Mouse (Mus musculus) c-Kit-positive CD71-negative TER-119-negative erythroid progenitor cells, embryonic 14.5 days (primary cell): ENCODE measurements around the gene Nomo1.

Experiments used
- DNase-seq: peaks from one replicate; pipeline ENCODE4 v3.0.0-alpha.2; 2013; ENCODE audit warnings: low read depth

Nomo1 gene

DNA sequence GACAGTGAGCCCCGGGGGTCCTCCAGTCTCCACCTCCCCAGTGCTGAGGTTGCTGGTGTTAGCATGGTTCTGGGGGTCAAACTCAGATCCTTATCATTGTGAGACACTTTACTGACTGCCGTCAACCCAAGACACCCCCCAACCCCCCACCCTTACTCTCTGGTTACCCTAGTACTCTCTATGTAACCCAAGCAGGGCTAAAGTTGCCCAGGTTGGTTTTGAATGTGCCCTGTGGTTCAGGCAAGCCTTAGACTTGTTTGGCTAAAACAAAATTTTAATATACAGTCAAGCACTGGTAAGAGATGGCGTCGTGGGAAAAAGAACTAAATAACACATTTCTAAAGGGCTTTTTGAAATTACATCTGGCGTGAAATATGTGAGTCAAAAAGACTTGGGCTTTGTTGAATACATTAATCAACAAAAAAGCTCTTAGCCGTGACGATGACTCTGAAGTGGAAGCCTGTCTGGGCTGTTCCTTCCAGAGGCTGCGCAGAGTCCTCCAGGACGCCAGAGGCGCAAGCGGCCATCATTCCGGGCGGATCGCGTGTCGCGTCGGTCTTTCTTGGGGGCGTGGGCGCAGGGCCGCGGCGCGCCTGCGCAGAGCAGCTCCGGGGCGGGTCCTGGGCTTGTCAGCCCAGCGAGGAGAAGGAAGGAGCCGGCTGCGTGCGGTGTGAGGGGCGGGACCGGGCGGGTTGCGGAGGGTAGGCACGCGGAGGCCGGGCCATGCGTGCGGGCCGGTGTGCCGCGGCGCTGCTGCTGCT is at the start of gene Nomo1:
TSS of gene Nomo1 (plus strand) at position 590 of the 761 bp plus-strand sequence.
- DNase-seq, result peak; percentile 95

DNA sequence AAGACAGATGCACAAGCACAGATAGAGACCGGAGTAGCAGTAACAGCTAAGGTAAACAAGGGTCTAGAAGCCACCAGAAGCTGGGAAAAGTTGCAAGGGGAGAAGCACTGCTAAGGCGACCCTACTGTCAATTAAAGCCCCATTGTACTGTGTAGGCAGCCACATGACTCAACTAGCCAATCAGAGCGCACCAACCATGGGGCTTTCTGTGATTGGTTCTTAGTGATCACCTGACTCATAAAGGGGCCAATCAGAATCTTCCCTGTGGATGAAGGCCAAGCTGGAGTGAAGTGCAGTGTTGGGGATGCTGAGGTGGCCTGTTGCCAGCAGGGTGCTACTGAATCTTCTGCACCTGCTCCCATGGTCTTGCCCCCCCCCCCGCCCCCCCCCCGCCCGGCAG is 46.6 kb upstream of the Nomo1 start:
- no peak for DNase-seq

DNA sequence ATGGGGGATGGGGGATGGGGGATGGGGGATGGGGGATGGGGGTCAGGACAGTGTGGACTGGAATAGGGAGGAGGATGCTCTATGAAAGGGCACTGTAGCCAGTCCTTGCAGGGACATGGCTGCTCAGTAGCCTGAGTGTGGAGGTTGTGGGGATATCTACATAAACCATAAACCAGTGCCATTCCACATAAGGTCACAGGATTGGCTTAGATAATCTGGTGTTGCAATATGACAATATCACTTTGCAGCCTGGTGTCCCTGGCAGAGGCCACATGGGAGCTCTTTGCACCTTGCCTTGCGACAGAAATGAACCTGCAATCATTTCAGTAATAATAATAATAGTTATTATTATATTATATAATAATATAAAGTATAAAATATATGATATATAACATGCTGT is 45.2 kb upstream of the Nomo1 start:
- DNase-seq, result no peak

DNA sequence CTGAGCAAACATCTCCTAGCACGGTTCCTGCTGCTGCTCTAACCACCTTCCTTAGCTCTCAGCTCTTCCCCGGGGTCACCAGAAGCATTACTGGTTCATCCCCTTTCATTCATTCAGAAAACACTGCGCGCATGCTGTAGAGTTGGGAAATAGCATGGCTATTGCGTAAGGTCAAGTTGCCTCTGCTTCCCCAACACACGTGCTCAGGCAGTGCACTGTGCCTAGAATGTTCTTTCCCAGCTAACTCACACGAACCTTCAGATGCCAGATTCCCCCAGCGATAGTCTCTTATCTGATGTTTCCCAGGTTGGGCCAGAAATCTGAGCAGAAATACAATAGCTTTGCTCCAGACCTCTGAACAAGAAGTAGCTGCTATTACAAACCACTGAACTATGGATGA is 41.0 kb upstream of the Nomo1 start:
- DNase-seq, result peak; percentile 9

DNA sequence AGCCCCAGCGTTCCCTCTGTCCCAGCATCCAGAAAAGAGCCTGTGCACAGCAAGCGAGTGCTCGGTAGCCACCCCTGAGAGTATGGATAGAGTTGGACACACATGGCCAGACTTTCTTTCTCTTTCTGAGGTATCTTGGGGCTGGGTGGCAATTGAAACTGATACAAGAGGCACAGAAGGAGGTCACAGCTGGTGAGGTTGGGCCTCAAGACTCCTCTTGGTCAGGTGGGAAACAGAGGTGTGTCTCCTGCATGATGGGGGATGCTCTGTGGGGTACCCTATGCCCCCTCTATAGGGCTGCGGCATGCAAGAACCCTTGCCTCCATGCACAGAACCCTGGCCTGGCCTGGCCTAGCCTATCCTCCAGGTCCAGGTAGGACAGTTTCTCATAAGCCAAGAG is 32.9 kb upstream of the Nomo1 start:
- DNase-seq, result no peak

DNA sequence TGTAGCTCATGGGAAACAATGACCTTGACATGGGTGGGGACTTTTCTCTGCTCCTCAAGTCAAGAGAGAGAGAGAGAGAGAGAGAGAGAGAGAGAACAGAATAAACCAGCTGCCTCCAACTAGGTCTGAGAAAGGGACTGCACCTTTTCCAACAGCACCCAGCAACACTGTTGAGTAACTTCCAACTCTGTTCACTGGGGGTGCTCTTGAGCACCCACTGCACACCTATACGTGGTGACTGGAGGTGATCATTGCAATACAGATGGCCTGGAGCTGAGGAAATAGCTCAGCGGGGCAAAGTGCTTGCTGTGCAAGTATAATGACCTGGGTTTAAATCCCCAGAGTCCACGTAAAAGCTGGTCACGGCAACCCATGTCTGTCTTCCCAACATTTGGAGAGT is 30.8 kb upstream of the Nomo1 start:
- no peak for DNase-seq

DNA sequence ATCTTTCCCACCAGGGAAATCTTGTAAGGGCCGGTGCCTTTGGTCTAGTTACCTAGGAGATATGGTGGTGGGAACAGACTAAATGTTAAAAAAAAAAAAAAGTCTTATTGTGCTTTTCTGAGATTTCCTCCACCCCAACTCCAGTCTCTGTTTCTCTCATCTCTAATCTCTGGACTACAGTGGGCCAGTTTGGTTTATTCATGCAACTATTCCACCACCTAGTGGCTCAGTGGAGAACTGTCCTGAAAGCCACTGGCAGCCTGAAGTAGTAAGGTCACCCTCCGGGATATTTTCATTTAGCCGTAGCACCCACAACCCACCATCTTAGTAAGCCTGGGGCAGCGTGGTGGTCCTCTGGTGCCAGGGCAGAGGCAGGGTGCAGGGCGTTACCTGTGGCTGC is 23.9 kb upstream of the Nomo1 start:
- DNase-seq, result peak; percentile 51

DNA sequence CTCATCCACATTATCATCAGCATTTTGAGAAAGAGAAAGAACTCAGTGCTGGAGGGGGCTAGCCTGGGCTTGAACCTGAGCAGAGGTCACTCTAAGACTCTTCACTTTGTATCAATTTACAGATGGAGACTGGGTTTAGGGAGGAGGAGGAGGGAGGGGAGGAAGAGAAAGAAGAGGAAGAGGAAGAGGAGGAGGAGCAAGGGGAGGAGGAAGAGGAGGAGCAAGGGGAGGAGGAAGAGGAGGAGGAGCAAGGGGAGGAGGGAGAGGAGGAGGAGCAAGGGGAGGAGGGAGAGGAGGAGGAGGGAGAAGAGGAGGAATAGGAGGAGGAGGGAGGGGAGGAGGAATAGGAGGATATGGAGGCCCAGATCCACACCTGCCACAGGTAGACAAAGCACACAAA is 21.4 kb upstream of the Nomo1 start:
- no peak for DNase-seq

DNA sequence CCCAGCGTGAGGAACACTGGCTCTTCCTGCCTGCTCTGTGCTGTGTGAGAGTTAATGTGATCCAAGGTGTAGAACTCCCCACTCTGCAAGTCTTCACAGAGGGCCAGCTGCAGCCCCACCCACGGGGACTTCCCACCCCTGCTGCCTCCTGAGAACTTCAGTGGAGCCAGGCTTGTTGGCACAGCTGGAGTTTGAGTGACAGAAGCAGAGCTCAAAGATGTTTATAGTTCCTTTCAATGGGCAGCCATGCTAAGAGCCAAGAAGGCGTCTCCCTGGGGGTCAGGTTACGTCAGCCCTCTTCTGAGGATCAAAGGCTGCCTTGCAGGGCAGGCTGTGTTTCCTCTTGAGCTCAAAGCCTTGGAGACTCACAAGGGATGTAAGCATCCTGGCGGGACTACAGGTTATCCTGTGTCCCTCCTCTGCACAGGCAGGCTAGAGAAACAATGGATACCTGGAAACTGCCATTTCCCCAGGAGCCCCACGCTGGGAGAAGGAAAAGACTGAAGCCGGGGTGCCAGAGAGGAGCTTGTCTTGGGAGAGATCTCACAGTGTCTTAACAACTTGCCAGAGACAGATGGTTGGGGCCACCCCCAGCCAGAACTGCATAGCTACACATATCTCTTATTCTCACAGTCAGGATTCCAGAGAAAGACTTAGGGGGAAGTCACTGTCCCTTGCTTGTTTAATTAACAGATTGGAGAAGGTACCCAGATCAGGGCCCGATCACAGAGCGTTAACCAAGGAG is 20.1 kb upstream of the Nomo1 start:
- no peak for DNase-seq

DNA sequence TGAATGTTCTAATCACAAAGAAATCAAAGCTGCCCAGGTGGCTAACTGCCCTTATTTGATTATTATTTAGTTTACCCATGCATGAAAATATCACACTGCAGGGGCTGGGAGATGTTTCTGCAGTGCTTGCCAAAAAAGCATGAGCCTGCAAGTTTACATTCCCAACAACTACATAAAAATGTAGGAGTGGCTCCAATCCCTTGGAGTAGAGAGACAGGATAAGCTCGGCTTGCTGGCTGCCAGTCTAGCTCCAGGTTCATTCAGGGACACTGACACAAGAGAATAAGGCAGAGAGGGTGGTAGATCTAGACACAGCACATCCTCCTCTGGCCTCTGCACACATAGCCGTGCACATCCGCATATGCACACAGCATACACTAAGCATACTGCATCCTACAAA is 13.9 kb upstream of the Nomo1 start:
- no peak for DNase-seq

DNA sequence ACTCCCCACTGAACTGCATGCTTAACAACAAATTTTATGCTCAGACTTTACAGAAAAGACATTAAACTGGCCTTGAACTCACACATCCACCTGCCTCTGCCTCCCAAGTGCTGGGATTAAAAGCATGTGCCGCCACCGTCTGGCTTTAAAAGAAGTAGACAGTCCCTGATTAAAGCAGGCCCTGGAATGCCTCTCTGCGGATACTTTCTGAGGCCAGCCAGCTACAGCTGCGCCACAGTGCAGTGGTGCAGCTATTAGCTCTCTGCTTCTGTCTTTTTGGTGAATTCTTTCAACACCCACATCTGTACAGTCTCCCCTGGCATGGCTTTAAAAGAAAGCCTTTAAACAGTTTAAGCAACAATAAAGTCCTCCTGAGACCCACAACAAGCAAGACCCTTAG is 11.5 kb upstream of the Nomo1 start:
- DNase-seq, result no peak

DNA sequence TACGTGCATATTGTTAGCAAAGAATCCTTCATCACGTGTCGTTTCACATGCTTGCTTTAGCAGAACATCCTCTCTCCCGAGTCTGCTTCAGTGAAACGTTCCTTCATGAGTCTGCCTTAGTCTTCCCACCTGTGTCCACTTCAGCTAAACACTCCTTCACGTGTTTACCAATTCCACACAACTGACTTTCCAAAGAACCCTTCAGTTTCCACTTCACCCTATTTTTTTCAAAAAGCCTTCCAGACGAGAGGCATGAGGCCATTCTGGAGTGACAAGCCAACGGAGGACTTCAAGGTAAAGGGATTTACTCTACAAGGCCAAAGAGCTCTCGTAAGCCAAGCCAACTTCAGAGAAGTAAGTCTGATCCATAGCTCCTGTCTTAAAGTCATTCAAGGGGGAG is 8.1 kb upstream of the Nomo1 start:
- DNase-seq, result no peak

DNA sequence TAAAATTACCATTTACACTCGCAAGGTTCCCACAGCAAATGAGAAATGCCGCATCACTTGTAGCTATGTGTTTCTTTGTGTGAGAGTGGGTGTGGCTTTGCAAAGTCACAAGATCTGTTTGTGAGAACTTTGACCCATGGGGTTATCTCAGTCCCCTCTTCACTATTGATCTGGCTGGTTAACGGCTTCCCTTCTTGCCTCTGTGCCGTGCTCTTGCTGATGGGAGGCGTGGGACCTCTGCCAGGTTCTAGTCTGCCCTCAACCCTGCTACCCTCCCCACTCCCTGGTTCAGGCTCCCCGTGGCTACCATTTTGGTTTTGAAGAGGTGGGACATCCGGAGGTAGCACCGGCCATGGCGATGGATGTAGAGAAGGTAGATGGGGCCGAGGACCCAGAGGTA is 4.8 kb upstream of the Nomo1 start:
- DNase-seq, result no peak

DNA sequence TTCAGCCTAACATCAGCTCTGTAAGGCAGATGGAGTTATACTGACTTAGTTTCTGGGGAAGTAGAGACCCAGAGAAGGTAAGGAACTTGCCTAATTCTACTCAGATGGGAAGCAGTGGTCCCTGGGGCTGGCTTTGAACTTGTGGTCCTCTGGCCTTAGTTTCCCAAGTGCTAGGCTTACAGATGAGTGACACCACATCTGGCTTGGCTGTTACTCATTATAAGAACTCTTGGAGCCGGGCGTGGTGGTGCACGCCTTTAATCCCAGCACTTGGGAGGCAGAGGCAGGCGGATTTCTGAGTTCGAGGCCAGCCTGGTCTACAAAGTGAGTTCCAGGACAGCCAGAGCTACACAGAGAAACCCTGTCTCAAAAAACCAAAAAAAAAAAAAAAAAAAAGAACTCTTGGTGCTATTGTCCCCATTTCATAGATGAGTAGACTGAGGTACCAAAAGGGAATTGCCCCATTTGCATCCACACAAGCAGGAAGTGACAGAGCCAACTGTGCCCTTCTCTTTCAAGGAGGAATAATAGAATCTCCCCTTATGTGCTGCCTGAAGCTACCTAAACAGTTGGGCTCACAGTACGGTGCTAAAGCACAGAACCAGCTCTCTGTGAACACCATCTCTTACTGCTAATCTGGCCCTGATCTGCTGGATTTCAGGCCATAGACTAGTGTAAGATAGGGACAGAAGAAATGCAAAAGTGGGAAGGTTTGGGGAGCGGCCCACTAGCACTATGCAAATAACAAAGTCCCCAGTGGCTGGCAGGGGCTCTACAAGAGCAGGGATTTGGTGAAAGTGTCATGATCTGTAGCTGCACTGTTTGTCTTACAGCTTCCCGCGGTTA is 4.0 kb upstream of the Nomo1 start:
- no peak for DNase-seq

DNA sequence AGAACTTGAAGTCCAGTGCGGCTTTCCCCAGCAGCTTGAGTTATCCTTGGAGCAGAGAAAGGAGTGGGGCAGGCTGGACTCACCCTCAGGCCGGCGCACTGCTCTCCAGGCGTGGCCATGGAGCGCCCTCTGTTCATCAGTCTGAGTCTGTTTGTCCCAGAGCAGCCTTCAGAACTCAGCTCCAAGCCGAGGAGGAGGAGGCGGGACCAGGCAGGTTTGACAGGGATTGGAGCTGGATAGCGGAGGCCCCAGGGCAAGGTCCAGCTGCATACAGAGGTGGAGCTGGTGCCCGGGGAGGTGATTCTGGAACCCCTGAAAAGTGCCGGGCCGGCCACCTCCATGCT is 3.4 kb upstream of the Nomo1 start, which contains the start of gene Abcc6:
TSS of gene Abcc6 (minus strand) at position 158 of the 344 bp plus-strand sequence.
- no peak for DNase-seq

DNA sequence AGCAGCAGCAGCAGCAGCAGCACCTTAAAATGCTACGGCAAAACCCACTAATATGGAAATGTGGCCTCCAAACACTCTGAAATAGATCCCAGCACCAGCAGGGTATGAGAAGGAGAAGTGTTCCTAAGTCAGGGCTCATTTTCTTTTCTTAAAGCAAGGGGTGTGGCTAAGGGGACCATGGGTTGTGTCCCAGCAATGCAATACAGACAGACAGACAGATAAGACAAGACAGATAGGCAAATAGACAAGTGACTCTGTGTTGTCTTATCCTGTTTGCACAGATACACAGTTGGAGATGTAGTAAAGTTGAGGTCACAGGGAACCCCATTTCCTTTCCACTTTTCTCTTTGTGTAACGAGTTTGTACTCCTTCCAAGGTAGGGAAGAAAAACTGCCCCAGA is 2.4 kb upstream of the Nomo1 start:
- DNase-seq, result no peak

DNA sequence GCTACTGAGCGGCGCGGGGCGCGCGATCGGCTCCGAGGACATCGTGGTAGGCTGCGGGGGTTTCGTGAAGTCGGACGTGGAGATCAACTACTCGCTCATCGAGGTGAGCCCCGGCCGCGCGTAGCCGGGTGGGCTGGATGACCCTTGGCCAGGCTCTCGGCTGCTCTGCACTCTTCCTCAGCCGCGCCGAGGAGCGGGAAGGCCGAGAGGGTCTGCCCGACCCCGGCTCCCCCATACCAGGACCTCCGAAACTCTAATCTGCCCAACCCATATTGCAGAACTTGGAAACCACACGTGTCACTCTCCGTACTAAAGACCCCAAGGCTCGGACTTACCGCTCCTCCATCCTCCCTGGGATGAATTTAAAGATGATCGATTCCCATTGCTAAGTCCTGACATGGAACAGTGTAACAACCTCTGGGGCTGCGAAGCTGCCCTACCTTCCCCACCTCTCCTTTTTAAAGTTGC is 406 bp downstream of the Nomo1 start:
- no peak for DNase-seq

DNA sequence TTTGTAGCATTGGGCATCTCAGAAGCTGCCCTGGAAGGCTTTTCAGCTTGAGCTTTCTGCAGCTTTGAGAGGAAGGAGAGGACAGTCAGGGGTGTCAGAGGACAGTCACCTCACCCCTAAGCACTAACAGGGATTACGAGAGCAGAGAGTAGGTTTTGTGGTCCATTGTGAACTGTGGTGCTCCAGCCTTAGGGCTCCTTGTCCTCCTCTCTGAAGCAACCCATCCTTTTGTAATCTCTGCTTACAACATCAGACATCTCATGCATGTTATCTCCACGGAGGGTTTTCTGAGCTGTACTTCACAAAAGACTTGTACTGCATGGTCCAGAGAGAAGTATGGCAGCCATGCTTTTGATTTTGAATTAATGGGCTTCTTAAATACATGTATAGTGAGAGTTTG is 1.5 kb downstream of the Nomo1 start:
- DNase-seq, result no peak

DNA sequence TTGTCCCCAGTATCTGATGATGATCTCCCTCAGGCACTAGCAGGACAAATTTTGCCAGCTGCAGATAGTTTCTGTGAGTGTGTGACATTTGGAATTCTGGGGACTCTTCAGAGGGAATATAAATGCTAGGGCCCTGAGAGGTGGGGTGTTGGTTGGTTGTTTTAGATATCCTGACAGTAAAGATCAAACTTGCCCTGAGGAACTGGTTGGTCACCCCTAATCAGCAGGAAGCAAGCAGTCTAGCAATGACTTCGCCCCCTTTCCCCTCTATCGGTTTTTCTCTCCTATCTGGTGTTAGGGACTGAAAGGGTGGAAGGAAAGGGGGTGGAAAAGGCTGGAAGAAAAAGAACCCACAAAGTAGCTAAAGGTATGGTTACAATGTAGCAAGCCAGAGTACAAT is 2.0 kb downstream of the Nomo1 start:
- no peak for DNase-seq

DNA sequence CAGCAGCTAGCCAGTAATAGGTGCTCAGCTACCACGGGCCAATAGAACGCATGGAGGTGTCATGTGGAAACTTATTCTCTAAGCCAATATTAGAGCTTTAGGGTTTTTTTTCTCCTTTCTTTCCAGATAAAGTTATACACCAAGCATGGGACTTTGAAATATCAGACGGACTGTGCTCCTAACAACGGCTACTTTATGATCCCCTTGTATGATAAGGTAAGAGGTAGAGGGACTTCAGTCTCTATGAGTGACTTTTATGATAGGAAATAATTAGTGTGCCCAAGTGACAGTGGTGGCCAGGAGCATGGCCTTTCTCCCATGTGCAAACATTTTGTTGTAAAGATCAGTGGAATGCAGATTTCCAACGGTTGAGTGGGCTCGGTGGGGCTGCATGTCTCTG is 3.9 kb downstream of the Nomo1 start:
- DNase-seq, result no peak

DNA sequence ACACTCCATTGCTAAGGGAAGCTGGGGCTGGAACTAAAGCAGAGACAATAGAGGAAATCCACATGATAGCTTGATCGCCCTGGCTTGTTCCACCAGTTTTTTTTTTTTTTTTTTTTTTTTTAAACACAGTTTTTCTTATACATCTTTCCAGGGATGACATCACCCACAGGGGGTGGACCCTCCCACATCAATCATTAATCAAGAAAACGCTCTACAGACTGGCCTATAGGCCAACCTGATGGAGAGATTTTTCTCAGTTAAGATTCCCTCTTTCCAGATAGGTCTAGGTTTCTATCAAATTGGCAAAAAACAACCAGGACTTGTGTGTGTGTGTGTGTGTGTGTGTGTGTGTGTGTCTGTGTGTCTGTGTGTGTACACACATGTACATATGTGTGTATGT is 6.4 kb downstream of the Nomo1 start:
- no peak for DNase-seq

DNA sequence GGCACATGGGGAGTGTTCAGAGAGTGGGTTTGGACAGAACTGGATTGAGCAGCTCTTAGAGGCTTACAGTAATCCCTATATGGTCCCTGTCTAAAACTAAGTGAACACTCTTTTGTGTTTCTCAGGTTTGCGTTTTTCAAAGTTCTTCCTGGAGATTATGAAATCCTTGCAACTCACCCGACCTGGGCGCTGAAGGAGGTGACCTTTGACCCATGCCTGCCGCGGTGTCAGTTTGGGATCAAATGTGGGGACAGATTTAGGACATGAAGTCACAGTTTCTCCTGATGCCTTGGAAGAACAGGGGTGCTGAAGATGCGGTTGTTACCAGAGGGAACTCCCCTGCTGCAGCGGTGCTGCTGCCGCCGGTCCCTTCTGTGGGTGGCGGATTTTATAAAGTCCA is 10.6 kb downstream of the Nomo1 start:
- no peak for DNase-seq

DNA sequence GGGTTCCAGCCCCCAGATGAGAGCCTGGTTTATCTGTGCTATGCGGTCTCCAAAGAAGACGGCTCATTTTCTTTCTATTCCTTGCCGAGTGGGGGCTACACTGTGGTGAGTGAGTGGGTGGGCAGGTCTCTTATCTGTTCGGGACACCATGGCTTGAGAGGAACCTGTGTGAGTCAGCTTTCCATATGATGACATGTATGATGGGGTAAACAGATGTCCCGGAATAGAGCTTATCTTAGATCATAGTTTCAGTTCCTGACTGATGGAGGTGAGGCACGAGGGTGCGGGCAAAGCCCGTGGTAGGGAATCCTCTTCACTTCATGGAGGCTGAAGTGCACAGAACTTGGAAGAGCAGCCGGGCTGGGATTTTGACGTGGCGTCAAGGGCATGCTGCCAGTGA is 12.4 kb downstream of the Nomo1 start:
- no peak for DNase-seq
